Mouse (Mus musculus) kidney, postnatal 0 days (tissue): ENCODE results near the gene Acpp. TPM values are rescaled to one million over a fixed set of nuclear protein-coding genes. Genes with fewer than 3 reads are reported as not detected.

Source experiments
- ATAC-seq: fragments of 200-750 bp; cut with Nextera tagmentation; replicated peaks from 2 replicates; pipeline ENCODE4 v1.8.0; 2017; ENCODE audit warnings: low read depth, moderate number of reproducible peaks, moderate TSS enrichment, moderate library complexity; ENCODE audit not compliant: low FRiP score
- DNase-seq: peaks from one replicate; pipeline ENCODE4 v3.0.0-alpha.2; 2016; ENCODE audit warnings: low spot score
- H3K27ac ChIP-seq: fragments of 300-500 bp; sonication (generic); 2 replicates; pipeline ENCODE4 v1.5.1; 2014; ENCODE audit warnings: mild to moderate bottlenecking
- H3K27me3 ChIP-seq: fragments of 300-500 bp; sonication (generic); 2 replicates; pipeline ENCODE4 v1.6.1; 2014; ENCODE audit warnings: low read length, mixed read lengths; ENCODE audit not compliant: insufficient read depth
- H3K36me3 ChIP-seq: fragments of 300-500 bp; sonication (generic); 2 replicates; pipeline ENCODE4 v1.6.1; 2014; ENCODE audit warnings: low read length, mixed read lengths; ENCODE audit not compliant: insufficient read depth
- H3K4me1 ChIP-seq: fragments of 300-500 bp; sonication (generic); replicated peaks from 2 replicates; pipeline ENCODE4 v1.6.1; 2014; ENCODE audit warnings: antibody characterized with exemption, low read length, mixed read lengths; ENCODE audit not compliant: insufficient read depth
- H3K4me2 ChIP-seq: fragments of 300-500 bp; sonication (generic); 2 replicates; pipeline ENCODE4 v1.6.1; 2014; ENCODE audit warnings: mild to moderate bottlenecking, low read length, moderate library complexity, mixed read lengths
- H3K4me3 ChIP-seq: fragments of 300-500 bp; sonication (generic); replicated peaks from 2 replicates; pipeline ENCODE4 v1.5.1; 2014; ENCODE audit warnings: low read depth, low read length
- H3K9ac ChIP-seq: fragments of 300-500 bp; sonication (generic); 2 replicates; pipeline ENCODE4 v1.6.1; 2014; ENCODE audit warnings: low read depth, low read length
- H3K9me3 ChIP-seq: fragments of 300-500 bp; sonication (generic); replicated peaks from 2 replicates; pipeline ENCODE4 v1.6.1; 2016; ENCODE audit warnings: low read length, inconsistent platforms, mixed read lengths
- CTCF ChIP-seq: IDR thresholded peaks from 2 replicates; pipeline ENCODE4 v1.5.1; 2016; ENCODE audit warnings: antibody characterized with exemption, low read depth, mild to moderate bottlenecking, moderate library complexity
- WGBS: fragments of 180-500 bp; shearing (Covaris S2); extraction: QIAGEN DNeasy Blood & Tissue Kit; methylation state at CpG from one replicate; pipeline ENCODE4 v1.1.7; 2014; 5-methylcytosine and 5-hydroxymethylcytosine counted together
- polyA plus RNA-seq: library from polyadenylated mRNA; unstranded; fragments of >200 nt; fragmentation: Nextera tagmentation; extraction: Ambion mirVana; gene quantifications from 2 replicates; pipeline ENCODE4 v1.2.1, GENCODE M21; 2015

Acpp gene
- polyA plus RNA-seq, 1 experiment from 2014 or later = 1.5 TPM

- no peak for TF ChIP-seq CTCF
Measured at GRCm38 (mm10) chr9:104331301-104331700, 6.2 kb downstream of the Acpp start.

GRCm38 (mm10) chr9:104328655-104329054 lies 8.9 kb downstream of the Acpp start:
- H3K9ac ChIP-seq = no peak overlapping the region
- DNase-seq (no peak), ATAC-seq (no peak)
- H3K27me3 ChIP-seq = no peaks in the 10 kb centered on the region
- no peak for TF ChIP-seq CTCF
- H3K4me3 ChIP-seq = no peak overlapping the region
- no peaks in the 10 kb centered on the region for H3K9me3 ChIP-seq
- no peaks in the 10 kb centered on the region for H3K36me3 ChIP-seq
- H3K27ac ChIP-seq = no peak overlapping the region
- 45% methylated on average over 4 of the region's 4 CpGs for WGBS
- H3K4me2 ChIP-seq = no peak overlapping the region
- no peaks in the 10 kb centered on the region for H3K4me1 ChIP-seq

More at GRCm38 (mm10) chr9:104331301-104331700, 6.2 kb downstream of the Acpp start:
- Histone ChIP-seq H3K4me3 (no peak overlapping the region), H3K9ac (no peak overlapping the region), H3K27ac (no peak overlapping the region), H3K27me3 (no peaks in the 10 kb centered on the region), H3K4me1 (no peaks in the 10 kb centered on the region), H3K4me2 (no peak overlapping the region), H3K9me3 (no peaks in the 10 kb centered on the region), H3K36me3 (no peaks in the 10 kb centered on the region)
- 89% methylated on average over 5 of the region's 5 CpGs for WGBS
- ATAC-seq = no peak
- no peak for DNase-seq

DNA sequence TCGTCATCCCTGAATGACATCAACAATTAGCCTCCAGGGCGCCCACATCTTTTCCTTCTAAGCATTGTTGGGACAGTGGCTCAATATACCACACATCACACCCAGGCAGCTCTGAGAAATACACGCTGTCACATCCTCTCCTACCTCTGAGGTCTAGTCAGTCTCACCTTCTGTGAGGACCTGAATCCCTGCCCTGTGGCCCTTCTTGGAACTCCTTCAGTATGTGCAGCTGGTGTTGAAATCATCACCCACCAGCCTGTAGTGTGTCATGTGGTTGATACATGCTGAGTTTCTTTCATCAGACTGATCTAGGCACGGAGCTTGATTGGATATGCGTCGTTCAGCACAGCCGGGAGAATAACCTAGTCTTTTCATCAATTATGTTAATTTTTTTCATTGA lies 16.0 kb downstream of the Acpp start:
- Histone ChIP-seq H3K4me3 (no peak overlapping the region), H3K4me2 (no peak overlapping the region), H3K9ac (no peak overlapping the region), H3K9me3 (no peaks in the 10 kb centered on the region), H3K36me3 (no peaks in the 10 kb centered on the region), H3K4me1 (no peaks in the 10 kb centered on the region), H3K27ac (no peak overlapping the region), H3K27me3 (no peaks in the 10 kb centered on the region)
- DNase-seq (no peak), ATAC-seq (no peak)
- TF ChIP-seq CTCF = no peak
- 50% methylated on average over 7 of the region's 7 CpGs for WGBS

DNA sequence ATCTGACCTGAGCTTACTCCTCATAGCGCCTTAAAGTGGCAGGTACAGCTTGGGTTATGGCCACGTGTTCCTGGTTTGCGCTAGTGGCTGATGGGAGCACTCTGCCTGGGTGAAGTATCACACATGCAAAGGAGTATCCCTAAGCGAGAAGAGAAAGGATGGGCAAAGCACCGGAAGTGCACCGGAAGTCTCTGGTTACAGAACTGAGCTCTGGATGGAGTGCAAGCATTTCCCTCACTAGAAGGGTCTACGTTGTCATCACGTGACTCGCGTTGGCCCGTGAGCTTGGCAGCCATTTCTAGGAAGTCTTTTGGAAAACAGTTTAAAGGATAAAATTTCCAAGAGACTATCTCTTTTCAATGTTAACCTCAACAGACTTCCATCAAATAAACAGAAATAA lies 21.2 kb downstream of the Acpp start:
- Histone ChIP-seq H3K4me3 (no peak overlapping the region), H3K27ac (no peak overlapping the region), H3K36me3 (no peaks in the 10 kb centered on the region), H3K4me1 (no peaks in the 10 kb centered on the region), H3K27me3 (no peaks in the 10 kb centered on the region), H3K9ac (no peak overlapping the region), H3K4me2 (no peak overlapping the region), H3K9me3 (no peaks in the 10 kb centered on the region)
- 85% methylated on average over 11 of the region's 11 CpGs for WGBS
- no peak for TF ChIP-seq CTCF
- DNase-seq (no peak), ATAC-seq (no peak)

DNA sequence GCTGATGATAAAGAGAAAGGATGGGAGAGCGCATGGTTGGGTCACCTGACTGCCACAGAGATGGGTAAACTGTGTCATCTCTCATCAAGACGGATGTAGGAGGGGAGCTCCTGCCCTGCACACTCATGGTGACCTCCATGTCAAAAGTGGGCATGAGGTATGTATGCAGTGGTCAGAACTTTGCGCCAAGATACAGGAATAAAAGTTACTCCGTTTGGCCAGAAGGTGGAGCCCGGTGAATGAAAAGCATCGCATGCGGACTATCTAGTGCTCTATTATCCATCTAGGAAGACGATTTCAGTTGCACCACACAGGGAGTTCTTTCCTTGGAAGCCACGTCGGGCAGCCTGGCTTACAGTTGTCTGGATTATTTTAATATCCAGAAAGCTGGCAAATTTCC lies 22.0 kb downstream of the Acpp start:
- DNase-seq (peak; percentile 84), ATAC-seq (0 out of 2 replicates have a peak, but pooled peaks have one; percentile 29)
- WGBS = 9% methylated on average over 10 of the region's 10 CpGs
- Histone ChIP-seq H3K4me1 (no peaks in the 10 kb centered on the region), H3K9ac (no peak overlapping the region), H3K36me3 (no peaks in the 10 kb centered on the region), H3K4me3 (no peak overlapping the region), H3K27ac (no peak overlapping the region), H3K9me3 (no peaks in the 10 kb centered on the region), H3K27me3 (no peaks in the 10 kb centered on the region), H3K4me2 (no peak overlapping the region)
- TF ChIP-seq CTCF = peak; percentile 80

DNA sequence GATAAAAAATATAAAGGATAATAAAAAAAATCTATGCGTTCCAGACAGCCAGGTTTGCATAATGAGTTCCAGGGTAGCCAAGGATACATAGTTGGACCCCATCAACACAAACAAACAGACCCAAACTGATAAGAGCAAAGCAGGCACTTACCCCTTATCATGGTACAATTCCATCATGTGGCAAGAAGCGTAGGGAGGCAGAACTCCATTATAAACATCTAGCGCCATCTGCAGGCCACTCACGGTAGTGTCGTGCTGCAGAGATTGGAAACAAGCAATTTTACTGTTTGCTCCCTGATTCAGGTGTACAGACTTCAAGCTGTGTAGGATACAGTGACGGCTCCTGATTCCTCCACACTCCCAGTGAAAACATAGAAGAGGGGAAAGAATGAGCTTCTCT lies 30.8 kb downstream of the Acpp start:
- TF ChIP-seq CTCF = peak; percentile 97
- Histone ChIP-seq H3K9me3 (no peaks in the 10 kb centered on the region), H3K4me2 (no peak overlapping the region), H3K27me3 (no peaks in the 10 kb centered on the region), H3K4me3 (no peak overlapping the region), H3K36me3 (no peaks in the 10 kb centered on the region), H3K4me1 (no peaks in the 10 kb centered on the region; the same call in 1 of the 2 replicates), H3K27ac (no peak overlapping the region), H3K9ac (no peak overlapping the region)
- peak; percentile 87 for DNase-seq
- 13% methylated on average over 6 of the region's 6 CpGs for WGBS
- 0 out of 2 replicates have a peak, but pooled peaks have one; percentile 44 for ATAC-seq
